Mouse (Mus musculus): ENCODE measurements around the gene Tbce.
"Not testable (repeated sequence)": the region's sequence is repeated elsewhere in the genome, so short reads cannot be mapped to it uniquely, and the experiment has no call there.

- TF ChIP-seq GATA1 (IDR thresholded peaks at IDR 0.05; ENCODE audit: low read depth, low read length); CTCF (IDR thresholded peaks at IDR 0.05 in 2 of 3, conservative IDR thresholded peaks at IDR 0.05 in 1 of 3; ENCODE audit: control insufficient read depth in 1 of 3, insufficient read depth in 1 of 3, low read depth in 2 of 3, low read length in 3 of 3, poor library complexity in 1 of 3, severe bottlenecking in 1 of 3); EP300 (IDR thresholded peaks at IDR 0.05; ENCODE audit: low read depth in 1 of 2, low read length in 2 of 2); USF1 (IDR thresholded peaks at IDR 0.05; ENCODE audit: low read depth, low read length); POLR2A (IDR thresholded peaks at IDR 0.05; ENCODE audit: control insufficient read depth in 1 of 2, insufficient read depth in 1 of 2, low read depth in 1 of 2, low read length in 2 of 2, poor library complexity in 1 of 2); ZMIZ1 (IDR thresholded peaks at IDR 0.05; ENCODE audit: low read depth, low read length); MEF2A (IDR thresholded peaks at IDR 0.05; ENCODE audit: extremely low read depth, insufficient replicate concordance, low read depth, low read length, poor library complexity, severe bottlenecking); SIN3A (IDR thresholded peaks at IDR 0.05; ENCODE audit: low read length); ZNF384 (IDR thresholded peaks at IDR 0.05; ENCODE audit: low read depth, low read length): not testable (repeated sequence)
These were observed 4.1 kb downstream of the Tbce start for GRCm38 (mm10) chr13:14035352-14035751.

All from MEL (cell line).